Mouse (Mus musculus) testis, adult 2 months (tissue): ENCODE measurements around the gene Galnt14.

Experiments
- CTCF ChIP-seq: fragments of 200-500 bp; IDR thresholded peaks from 2 replicates; pipeline ENCODE4 v1.5.1; 2012; ENCODE audit warnings: low read depth, mild to moderate bottlenecking, inconsistent platforms, low read length, moderate library complexity; ENCODE audit not compliant: control insufficient read depth, insufficient read depth, insufficient replicate concordance
- POLR2A ChIP-seq: fragments of 200-500 bp; IDR thresholded peaks from 2 replicates; pipeline ENCODE4 v1.6.1; 2012; ENCODE audit warnings: low read depth, mild to moderate bottlenecking, inconsistent platforms, low read length, moderate library complexity; ENCODE audit not compliant: control insufficient read depth

- TF ChIP-seq POLR2A (no peak), CTCF (no peak)
These were observed 191.9 kb downstream of the Galnt14 start for GRCm38 (mm10) chr17:73518359-73518758.
